ENCODE assay signal across 26 mouse cellular contexts in genomic region chr5:99403325-99403724, GRCm38 (mm10).
DNase-seq lines count a peak whose midpoint lies in the region; ATAC-seq lines count a peak whose summit lies in the region.
"Had no signal": no experiment of that assay in that cellular context is flagged by ENCODE, and none has a peak within 500 bp of the region (broad histone marks: within the 10 kb centered on the region; RNA-seq: fewer than 3 reads in every experiment).

No protein-coding gene starts in this region.

- no peak for ATAC-seq in hindbrain, embryonic 12.5 days (ENCODE audit: low FRiP score)
- ATAC-seq in neural tube, embryonic 13.5 days (ENCODE audit: low read depth) = no peak
- no peak for ATAC-seq in midbrain, embryonic 16.5 days

- H3K27ac ChIP-seq in hindbrain, embryonic 12.5 days = peak overlapping the region; percentile 60; the same call in 1 of the 2 replicates
- H3K27ac ChIP-seq in hindbrain, embryonic 10.5 days = no peak overlapping the region
- peak overlapping the region; percentile 75 for H3K27ac ChIP-seq in neural tube, embryonic 13.5 days (replicated peaks)
- peak overlapping the region; percentile 61 for H3K27ac ChIP-seq in midbrain, embryonic 16.5 days (ENCODE audit: low read length)
- H3K27ac ChIP-seq: embryonic facial prominence, embryonic 13.5 days had no signal

- H3K27me3 ChIP-seq in hindbrain, embryonic 12.5 days = peaks cover 28% of the 10 kb centered on the region
- peaks cover 92% of the 10 kb centered on the region for H3K27me3 ChIP-seq in hindbrain, embryonic 10.5 days (ENCODE audit: insufficient read depth, poor library complexity, severe bottlenecking)
- no peaks in the 10 kb centered on the region for H3K27me3 ChIP-seq in neural tube, embryonic 13.5 days
- H3K27me3 ChIP-seq in midbrain, embryonic 16.5 days (ENCODE audit: control insufficient read depth, insufficient read depth, low read depth, low read length) = no peaks in the 10 kb centered on the region
- H3K27me3 ChIP-seq: CH12.LX; embryonic facial prominence, embryonic 13.5 days; heart, embryonic 13.5 days had no signal

- no peak overlapping the region for H3K4me2 ChIP-seq in hindbrain, embryonic 12.5 days (replicated peaks)
- H3K4me2 ChIP-seq in neural tube, embryonic 13.5 days = no peak overlapping the region
- no peak overlapping the region for H3K4me2 ChIP-seq in midbrain, embryonic 16.5 days (ENCODE audit: low read length)

- H3K9ac ChIP-seq in hindbrain, embryonic 12.5 days = no peak overlapping the region
- H3K9ac ChIP-seq in neural tube, embryonic 13.5 days = no peak overlapping the region
- H3K9ac ChIP-seq in midbrain, embryonic 16.5 days (ENCODE audit: low read depth, low read length) = no peak overlapping the region
- H3K9ac ChIP-seq: embryonic facial prominence, embryonic 13.5 days had no signal

- H3K36me3 ChIP-seq in hindbrain, embryonic 12.5 days = no peaks in the 10 kb centered on the region
- no peaks in the 10 kb centered on the region for H3K36me3 ChIP-seq in hindbrain, embryonic 10.5 days
- no peaks in the 10 kb centered on the region for H3K36me3 ChIP-seq in neural tube, embryonic 13.5 days
- no peaks in the 10 kb centered on the region for H3K36me3 ChIP-seq in midbrain, embryonic 16.5 days (ENCODE audit: control insufficient read depth, insufficient read depth, low read length)
- H3K36me3 ChIP-seq: embryonic facial prominence, embryonic 13.5 days; G1E; heart, embryonic 13.5 days had no signal

- DNase-seq in hindbrain, embryonic 10.5 days (ENCODE audit: low spot score) = no peak
- DNase-seq in neural tube, embryonic 10.5 days (ENCODE audit: extremely low spot score, low spot score) = no peak
- no peak for DNase-seq in left cerebral cortex, postnatal 4 days
- DNase-seq in adrenal gland, adult 2 months = no peak
- DNase-seq: adrenal gland, adult 8-10 months; B cell, adult 2 months; cerebellum, adult 18-20 months; cerebellum, postnatal 36 days; embryo, embryonic 11 days; gastrocnemius, postnatal 10 days; heart, postnatal 14 days; kidney, adult 18-20 months; kidney, postnatal 10 days; lung, postnatal 4 days; right cerebral cortex, postnatal 14 days; spleen, adult 18-20 months; thymus, postnatal 14 days had no signal

- H3K4me3 ChIP-seq in hindbrain, embryonic 12.5 days = no peak overlapping the region
- no peak overlapping the region for H3K4me3 ChIP-seq in hindbrain, embryonic 10.5 days
- H3K4me3 ChIP-seq in neural tube, embryonic 13.5 days = no peak overlapping the region
- no peak overlapping the region for H3K4me3 ChIP-seq in midbrain, embryonic 16.5 days (ENCODE audit: low read depth, low read length)
- H3K4me3 ChIP-seq: embryonic facial prominence, embryonic 13.5 days; erythroblast, embryonic 14.5 days; heart, embryonic 13.5 days; myocyte had no signal

- no peaks in the 10 kb centered on the region for H3K9me3 ChIP-seq in hindbrain, embryonic 12.5 days (replicated peaks)
- H3K9me3 ChIP-seq in hindbrain, embryonic 10.5 days = no peaks in the 10 kb centered on the region
- no peaks in the 10 kb centered on the region for H3K9me3 ChIP-seq in neural tube, embryonic 13.5 days
- H3K9me3 ChIP-seq in midbrain, embryonic 16.5 days (replicated peaks; ENCODE audit: control insufficient read depth, low read length, poor library complexity, severe bottlenecking) = no peaks in the 10 kb centered on the region
- H3K9me3 ChIP-seq: embryonic facial prominence, embryonic 13.5 days; heart, embryonic 13.5 days had no signal

- H3K4me1 ChIP-seq in hindbrain, embryonic 12.5 days = peaks cover 26% of the 10 kb centered on the region
- H3K4me1 ChIP-seq in hindbrain, embryonic 10.5 days (replicated peaks) = peaks cover 60% of the 10 kb centered on the region
- peaks cover 62% of the 10 kb centered on the region for H3K4me1 ChIP-seq in neural tube, embryonic 13.5 days (replicated peaks)
- peaks cover 21% of the 10 kb centered on the region for H3K4me1 ChIP-seq in midbrain, embryonic 16.5 days (ENCODE audit: control insufficient read depth, insufficient read depth, low read length)

- intact Hi-C loops in left cerebral cortex, postnatal 4 days (cut with DNase I) = no loop called here

- WGBS in hindbrain, embryonic 12.5 days = 53% methylated on average over 5 of the region's 5 CpGs
- 50% methylated on average over 5 of the region's 5 CpGs for WGBS in hindbrain, embryonic 10.5 days
- 63% methylated on average over 5 of the region's 5 CpGs for WGBS in neural tube, embryonic 13.5 days
- WGBS in midbrain, embryonic 16.5 days = 58% methylated on average over 5 of the region's 5 CpGs
